Mouse (Mus musculus) cortical plate, adult 2 months (tissue): Measurements from ENCODE around the gene Adam11.

Experiments used
- CTCF ChIP-seq: fragments of 200-500 bp; IDR thresholded peaks from 2 replicates; pipeline ENCODE4 v1.5.1; 2011; ENCODE audit warnings: mild to moderate bottlenecking, control low read depth, low read length; ENCODE audit not compliant: insufficient read depth; ENCODE audit errors: extremely low read depth
- POLR2A ChIP-seq: fragments of 200-500 bp; IDR thresholded peaks from 2 replicates; pipeline ENCODE4 v1.6.1; 2011; ENCODE audit warnings: mild to moderate bottlenecking, low read length, control low read depth; ENCODE audit not compliant: insufficient read depth; ENCODE audit errors: extremely low read depth

DNA sequence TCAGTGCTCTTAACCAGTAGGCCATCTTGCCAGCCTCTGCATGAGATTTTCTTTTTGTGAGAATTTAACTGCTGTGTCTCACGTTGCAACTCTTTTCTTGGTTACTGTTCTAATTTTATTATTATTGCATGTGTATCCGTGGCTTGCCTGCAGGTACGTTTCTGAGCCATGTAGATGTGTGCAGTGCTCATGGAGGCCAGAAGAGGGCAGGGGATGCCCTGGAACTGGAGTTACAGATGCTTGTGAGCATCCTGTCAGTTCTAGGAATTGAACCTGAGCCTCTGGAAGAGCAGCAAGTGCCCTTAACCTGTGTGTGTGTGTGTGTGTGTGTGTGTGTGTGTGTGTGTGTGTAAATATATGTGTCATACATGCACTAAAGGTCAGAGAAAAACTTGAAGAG, 35.7 kb upstream of the Adam11 start:
- TF ChIP-seq POLR2A (no peak), CTCF (peak; percentile 39)
